Mouse (Mus musculus) midbrain, embryonic 16.5 days (tissue): ENCODE data around the gene Cend1. TPM values are rescaled to one million over a fixed set of nuclear protein-coding genes. Genes with fewer than 3 reads are reported as not detected.
A peak's percentile ranks its signal among the peaks of the same experiment; 100 is the strongest.

ENCODE experiments used
- ATAC-seq: fragments of 200-750 bp; cut with Nextera tagmentation; 2 replicates; pipeline ENCODE4 v1.8.0; 2017; ENCODE audit warnings: moderate TSS enrichment
- H3K27ac ChIP-seq: fragments of 300-500 bp; sonication (generic); 2 replicates; pipeline ENCODE4 v1.5.1; 2014; ENCODE audit warnings: mild to moderate bottlenecking, low read length, mixed read lengths
- H3K27me3 ChIP-seq: fragments of 300-500 bp; sonication (generic); 2 replicates; pipeline ENCODE4 v1.6.1; 2014; ENCODE audit warnings: low read depth, low read length, mixed read lengths; ENCODE audit not compliant: control insufficient read depth, insufficient read depth
- H3K36me3 ChIP-seq: fragments of 300-500 bp; sonication (generic); 2 replicates; pipeline ENCODE4 v1.6.1; 2014; ENCODE audit warnings: mild to moderate bottlenecking, low read length, moderate library complexity, mixed read lengths; ENCODE audit not compliant: control insufficient read depth, insufficient read depth
- H3K4me1 ChIP-seq: fragments of 300-500 bp; sonication (generic); 2 replicates; pipeline ENCODE4 v1.6.1; 2014; ENCODE audit warnings: mild to moderate bottlenecking, low read length, mixed read lengths; ENCODE audit not compliant: control insufficient read depth, insufficient read depth
- H3K4me2 ChIP-seq: fragments of 300-500 bp; sonication (generic); 2 replicates; pipeline ENCODE4 v1.6.1; 2014; ENCODE audit warnings: mild to moderate bottlenecking, low read length, mixed read lengths
- H3K4me3 ChIP-seq: fragments of 300-500 bp; sonication (generic); 2 replicates; pipeline ENCODE4 v1.5.1; 2014; ENCODE audit warnings: low read depth, mild to moderate bottlenecking, low read length, moderate library complexity, mixed read lengths
- H3K9ac ChIP-seq: fragments of 300-500 bp; sonication (generic); 2 replicates; pipeline ENCODE4 v1.6.1; 2014; ENCODE audit warnings: low read depth, low read length, mixed read lengths
- H3K9me3 ChIP-seq: fragments of 300-500 bp; sonication (generic); replicated peaks from 2 replicates; pipeline ENCODE4 v1.6.1; 2014; ENCODE audit warnings: mild to moderate bottlenecking, low read length, mixed read lengths; ENCODE audit not compliant: control insufficient read depth, poor library complexity, severe bottlenecking
- WGBS: fragments of 180-500 bp; shearing (Covaris S2); extraction: QIAGEN DNeasy Blood & Tissue Kit; methylation state at CpG from one replicate; pipeline ENCODE4 v1.1.7; 2014; 5-methylcytosine and 5-hydroxymethylcytosine counted together
- polyA plus RNA-seq: library from polyadenylated mRNA; unstranded; fragments of >200 nt; fragmentation: Nextera tagmentation; extraction: Ambion mirVana; gene quantifications from 2 replicates; pipeline ENCODE4 v1.2.1, GENCODE M21; 2015

Gene Cend1
- polyA plus RNA-seq, 1 experiment from 2014 or later: 151 TPM

GRCm38 (mm10) chr7:141430585-141431240 lies 1.4 kb upstream of the Cend1 start:
- Histone ChIP-seq H3K9me3 (no peaks in the 10 kb centered on the region), H3K27ac (no peak overlapping the region), H3K4me1 (peaks cover 40% of the 10 kb centered on the region), H3K4me2 (no peak overlapping the region), H3K27me3 (no peaks in the 10 kb centered on the region), H3K36me3 (peaks cover 41% of the 10 kb centered on the region), H3K9ac (no peak overlapping the region), H3K4me3 (no peak overlapping the region)
- WGBS: 95% methylated on average over 9 of the region's 9 CpGs
- ATAC-seq: no peak

- Histone ChIP-seq H3K4me3 (peak overlapping the region; percentile 55), H3K27me3 (no peaks in the 10 kb centered on the region), H3K4me2 (peak overlapping the region; percentile 76), H3K9ac (peak overlapping the region; percentile 86), H3K36me3 (peaks cover 41% of the 10 kb centered on the region), H3K27ac (no peak overlapping the region; the same call in 1 of the 2 replicates), H3K4me1 (peaks cover 34% of the 10 kb centered on the region), H3K9me3 (no peaks in the 10 kb centered on the region)
- ATAC-seq: 0 out of 2 replicates have a peak, but pooled peaks have one; percentile 12
- WGBS: 61% methylated on average over 9 of the region's 9 CpGs
Measured at GRCm38 (mm10) chr7:141429840-141430584, 721 bp upstream of the Cend1 start.

- Histone ChIP-seq H3K36me3 (peaks cover 40% of the 10 kb centered on the region), H3K9ac (peak overlapping the region; percentile 86), H3K4me1 (peaks cover 24% of the 10 kb centered on the region), H3K4me3 (peak overlapping the region; percentile 55), H3K27me3 (no peaks in the 10 kb centered on the region), H3K9me3 (no peaks in the 10 kb centered on the region), H3K4me2 (peak overlapping the region; percentile 76), H3K27ac (peak overlapping the region; percentile 78)
- 59% methylated on average over 5 of the region's 5 CpGs for WGBS
- ATAC-seq: no peak
Measured at GRCm38 (mm10) chr7:141428701-141429100, 590 bp downstream of the Cend1 start.

- no peak for ATAC-seq
- H3K27me3 ChIP-seq: no peaks in the 10 kb centered on the region; the same call in 1 of the 2 replicates
- no peak overlapping the region for H3K4me2 ChIP-seq
- no peak overlapping the region for H3K9ac ChIP-seq
- H3K4me3 ChIP-seq: no peak overlapping the region
- no peak overlapping the region for H3K27ac ChIP-seq
- no peaks in the 10 kb centered on the region for H3K9me3 ChIP-seq
- 90% methylated on average over 12 of the region's 12 CpGs for WGBS
- peaks cover 13% of the 10 kb centered on the region for H3K4me1 ChIP-seq
- H3K36me3 ChIP-seq: peaks cover 32% of the 10 kb centered on the region
Measured at GRCm38 (mm10) chr7:141426948-141427730, 2.2 kb downstream of the Cend1 start.

GRCm38 (mm10) chr7:141423811-141424210 lies 5.5 kb downstream of the Cend1 start:
- Histone ChIP-seq H3K27me3 (no peaks in the 10 kb centered on the region; the same call in 1 of the 2 replicates), H3K9me3 (no peaks in the 10 kb centered on the region), H3K9ac (no peak overlapping the region), H3K4me3 (no peak overlapping the region), H3K27ac (no peak overlapping the region), H3K4me1 (peaks cover 8% of the 10 kb centered on the region), H3K36me3 (peaks cover 14% of the 10 kb centered on the region), H3K4me2 (no peak overlapping the region)
- WGBS: 70% methylated on average over 4 of the region's 4 CpGs
- no peak for ATAC-seq

GRCm38 (mm10) chr7:141420030-141420702 lies 9.1 kb downstream of the Cend1 start:
- WGBS: 85% methylated on average over 9 of the region's 9 CpGs
- H3K27me3 ChIP-seq: no peaks in the 10 kb centered on the region; the same call in 1 of the 2 replicates

GRCm38 (mm10) chr7:141418970-141419369 lies 10.3 kb downstream of the Cend1 start:
- ATAC-seq: no peak
- Histone ChIP-seq H3K27me3 (no peaks in the 10 kb centered on the region; the same call in 1 of the 2 replicates), H3K4me2 (no peak overlapping the region), H3K27ac (no peak overlapping the region), H3K4me1 (peaks cover 2% of the 10 kb centered on the region; the same call in 1 of the 2 replicates), H3K9me3 (no peaks in the 10 kb centered on the region), H3K4me3 (no peak overlapping the region), H3K36me3 (no peaks in the 10 kb centered on the region), H3K9ac (no peak overlapping the region)
- WGBS: 80% methylated on average over 7 of the region's 7 CpGs

More at GRCm38 (mm10) chr7:141420030-141420702, 9.1 kb downstream of the Cend1 start:
- ATAC-seq: no peak
- H3K36me3 ChIP-seq: no peaks in the 10 kb centered on the region
- no peaks in the 10 kb centered on the region for H3K9me3 ChIP-seq
- H3K9ac ChIP-seq: no peak overlapping the region
- H3K27ac ChIP-seq: no peak overlapping the region
- no peak overlapping the region for H3K4me3 ChIP-seq
- H3K4me2 ChIP-seq: no peak overlapping the region
- no peaks in the 10 kb centered on the region for H3K4me1 ChIP-seq
